Mouse (Mus musculus): ENCODE results near the gene Mpzl2. TPM values are rescaled to one million over a fixed set of nuclear protein-coding genes. Genes with fewer than 3 reads are reported as not detected.
"Not testable (repeated sequence)": the region's sequence is repeated elsewhere in the genome, so short reads cannot be mapped to it uniquely, and the experiment has no call there.

Mpzl2 gene
- polyA plus RNA-seq, 1 experiment from 2014 or later = 1.1 TPM

- H3K36me3 ChIP-seq = no peaks in the 10 kb centered on the region
- H3K4me2 ChIP-seq = no peak overlapping the region
- peaks cover 35% of the 10 kb centered on the region for H3K27me3 ChIP-seq
- no peaks in the 10 kb centered on the region for H3K9me3 ChIP-seq (replicated peaks)
- no peak for ATAC-seq (replicated peaks; ENCODE audit: insufficient number of reproducible peaks, insufficient read depth, low FRiP score, low read depth)
- H3K4me3 ChIP-seq = no peak overlapping the region
- no peak overlapping the region for H3K9ac ChIP-seq
- WGBS = 65% methylated on average over 3 of the region's 3 CpGs
- H3K4me1 ChIP-seq (replicated peaks) = no peaks in the 10 kb centered on the region
- no peak overlapping the region for H3K27ac ChIP-seq
These were observed 5.1 kb upstream of the Mpzl2 start for GRCm38 (mm10) chr9:45034526-45034925.

GRCm38 (mm10) chr9:45037803-45038202, 1.8 kb upstream of the Mpzl2 start:
- not testable (repeated sequence) for H3K4me2 ChIP-seq; H3K36me3 ChIP-seq; H3K27ac ChIP-seq; H3K9ac ChIP-seq; H3K4me3 ChIP-seq; H3K9me3 ChIP-seq (replicated peaks); ATAC-seq (replicated peaks; ENCODE audit: insufficient number of reproducible peaks, insufficient read depth, low FRiP score, low read depth)
- 69% methylated on average over 1 of the region's 1 CpGs for WGBS
- Histone ChIP-seq H3K27me3 (peaks cover 50% of the 10 kb centered on the region), H3K4me1 (replicated peaks) (peaks cover 17% of the 10 kb centered on the region)

GRCm38 (mm10) chr9:45040066-45040845, 657 bp downstream of the Mpzl2 start:
- no peak for ATAC-seq (replicated peaks; ENCODE audit: insufficient number of reproducible peaks, insufficient read depth, low FRiP score, low read depth)
- Histone ChIP-seq H3K4me3 (no peak overlapping the region; the same call in 1 of the 2 replicates), H3K4me1 (replicated peaks) (peaks cover 19% of the 10 kb centered on the region), H3K27ac (no peak overlapping the region), H3K27me3 (peaks cover 68% of the 10 kb centered on the region), H3K36me3 (no peaks in the 10 kb centered on the region), H3K4me2 (peak overlapping the region; percentile 30; the same call in 1 of the 2 replicates), H3K9ac (no peak overlapping the region), H3K9me3 (replicated peaks) (no peaks in the 10 kb centered on the region)
- WGBS = 12% methylated on average over 14 of the region's 14 CpGs

DNA sequence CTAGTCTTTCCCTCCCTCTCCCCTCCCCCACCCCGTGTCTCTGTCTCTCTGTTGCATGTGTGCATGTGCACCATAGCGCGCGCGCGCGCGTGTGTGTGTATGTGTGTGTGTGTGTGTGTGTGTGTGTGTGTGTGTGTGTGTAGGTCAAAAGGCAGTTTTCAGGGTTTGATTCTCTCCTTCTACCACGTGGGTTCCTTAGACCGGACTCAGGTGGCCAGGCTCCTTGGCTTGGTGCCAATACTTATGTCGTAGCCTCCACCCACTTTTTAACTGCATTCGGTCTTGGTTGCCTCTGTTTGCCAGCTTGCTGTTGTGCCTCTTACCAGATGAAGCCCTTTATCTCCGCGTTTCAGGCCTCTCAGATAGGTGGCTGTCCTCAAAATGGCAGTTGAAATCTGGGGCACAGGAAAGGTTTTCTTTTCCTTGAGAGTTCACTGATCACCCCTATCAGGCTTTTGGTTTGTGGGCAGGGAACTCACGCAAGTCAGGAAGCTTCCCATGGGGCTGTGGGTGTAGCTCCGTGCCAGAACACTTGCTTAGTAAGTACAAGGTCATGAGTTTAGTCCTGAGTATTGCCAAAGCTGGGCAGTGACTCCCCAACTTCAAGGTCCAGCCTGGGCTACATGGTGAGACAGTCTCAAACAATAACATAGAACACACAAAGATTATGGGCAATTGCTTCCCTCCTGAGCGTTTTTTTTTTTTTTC, 1.7 kb downstream of the Mpzl2 start:
- H3K9me3 ChIP-seq (replicated peaks) = no peaks in the 10 kb centered on the region
- H3K9ac ChIP-seq = no peak overlapping the region
- H3K36me3 ChIP-seq = no peaks in the 10 kb centered on the region
- 22% methylated on average over 17 of the region's 17 CpGs for whole genome bisulfite sequencing
- no peak overlapping the region for H3K4me3 ChIP-seq
- H3K27ac ChIP-seq = no peak overlapping the region
- peaks cover 19% of the 10 kb centered on the region for H3K4me1 ChIP-seq (replicated peaks)
- peaks cover 67% of the 10 kb centered on the region for H3K27me3 ChIP-seq
- no peak for ATAC-seq (replicated peaks; ENCODE audit: insufficient number of reproducible peaks, insufficient read depth, low FRiP score, low read depth)
- peak overlapping the region; percentile 30 for H3K4me2 ChIP-seq

GRCm38 (mm10) chr9:45042056-45042720, 2.6 kb downstream of the Mpzl2 start:
- H3K9ac ChIP-seq = peak overlapping the region; percentile 34; the same call in 1 of the 2 replicates
- H3K4me3 ChIP-seq = peak overlapping the region; percentile 39
- H3K27ac ChIP-seq = no peak overlapping the region
- H3K27me3 ChIP-seq = peaks cover 67% of the 10 kb centered on the region
- WGBS = 2% methylated on average over 20 of the region's 20 CpGs
- no peak for ATAC-seq (replicated peaks; ENCODE audit: insufficient number of reproducible peaks, insufficient read depth, low FRiP score, low read depth)
- peaks cover 19% of the 10 kb centered on the region for H3K4me1 ChIP-seq (replicated peaks)
- no peaks in the 10 kb centered on the region for H3K9me3 ChIP-seq (replicated peaks)
- H3K4me2 ChIP-seq = peak overlapping the region; percentile 57
- H3K36me3 ChIP-seq = no peaks in the 10 kb centered on the region

GRCm38 (mm10) chr9:45042947-45043346, 3.3 kb downstream of the Mpzl2 start:
- Histone ChIP-seq H3K4me2 (peak overlapping the region; percentile 57), H3K9me3 (replicated peaks) (no peaks in the 10 kb centered on the region), H3K4me1 (replicated peaks) (peaks cover 19% of the 10 kb centered on the region), H3K36me3 (no peaks in the 10 kb centered on the region), H3K27ac (no peak overlapping the region), H3K4me3 (peak overlapping the region; percentile 39), H3K27me3 (peaks cover 67% of the 10 kb centered on the region), H3K9ac (no peak overlapping the region)
- 1% methylated on average over 10 of the region's 10 CpGs for WGBS
- no peak for ATAC-seq (replicated peaks; ENCODE audit: insufficient number of reproducible peaks, insufficient read depth, low FRiP score, low read depth)

- no peak overlapping the region for H3K27ac ChIP-seq
- peaks cover 9% of the 10 kb centered on the region for H3K4me1 ChIP-seq (replicated peaks)
- ATAC-seq (replicated peaks; ENCODE audit: insufficient number of reproducible peaks, insufficient read depth, low FRiP score, low read depth) = no peak
- peaks cover 45% of the 10 kb centered on the region for H3K27me3 ChIP-seq
- WGBS = 81% methylated on average over 16 of the region's 16 CpGs
- no peak overlapping the region for H3K4me2 ChIP-seq
- no peaks in the 10 kb centered on the region for H3K9me3 ChIP-seq (replicated peaks)
- H3K9ac ChIP-seq = no peak overlapping the region
- no peak overlapping the region for H3K4me3 ChIP-seq
- H3K36me3 ChIP-seq = no peaks in the 10 kb centered on the region
These were observed 7.4 kb downstream of the Mpzl2 start for GRCm38 (mm10) chr9:45046973-45047372.

DNA sequence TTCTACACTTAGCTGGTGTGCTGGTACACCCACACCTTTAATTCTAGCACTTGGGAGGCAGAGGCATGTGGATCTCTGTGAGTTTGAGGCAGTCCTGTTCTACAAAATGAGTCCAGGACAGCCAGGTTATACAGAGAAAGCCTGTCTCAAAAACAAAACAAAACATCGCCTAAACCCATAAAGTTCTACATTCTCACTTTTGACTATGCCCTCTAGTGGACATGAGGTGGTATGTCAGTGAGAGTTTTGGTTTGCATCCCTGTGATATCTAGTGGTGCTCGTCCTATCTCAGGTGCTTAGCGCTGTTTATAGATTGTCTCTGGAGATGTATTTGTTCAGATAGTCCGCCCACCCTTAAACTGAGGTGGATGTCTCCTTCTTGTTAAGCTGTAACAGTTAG, 8.9 kb downstream of the Mpzl2 start:
- H3K27ac ChIP-seq = no peak overlapping the region
- H3K4me3 ChIP-seq = no peak overlapping the region
- no peak for ATAC-seq (replicated peaks; ENCODE audit: insufficient number of reproducible peaks, insufficient read depth, low FRiP score, low read depth)
- H3K4me1 ChIP-seq (replicated peaks) = no peaks in the 10 kb centered on the region
- H3K36me3 ChIP-seq = no peaks in the 10 kb centered on the region
- H3K9me3 ChIP-seq (replicated peaks) = no peaks in the 10 kb centered on the region
- WGBS = 14% methylated on average over 4 of the region's 4 CpGs
- no peak overlapping the region for H3K9ac ChIP-seq
- H3K27me3 ChIP-seq = peaks cover 43% of the 10 kb centered on the region
- no peak overlapping the region for H3K4me2 ChIP-seq

DNA sequence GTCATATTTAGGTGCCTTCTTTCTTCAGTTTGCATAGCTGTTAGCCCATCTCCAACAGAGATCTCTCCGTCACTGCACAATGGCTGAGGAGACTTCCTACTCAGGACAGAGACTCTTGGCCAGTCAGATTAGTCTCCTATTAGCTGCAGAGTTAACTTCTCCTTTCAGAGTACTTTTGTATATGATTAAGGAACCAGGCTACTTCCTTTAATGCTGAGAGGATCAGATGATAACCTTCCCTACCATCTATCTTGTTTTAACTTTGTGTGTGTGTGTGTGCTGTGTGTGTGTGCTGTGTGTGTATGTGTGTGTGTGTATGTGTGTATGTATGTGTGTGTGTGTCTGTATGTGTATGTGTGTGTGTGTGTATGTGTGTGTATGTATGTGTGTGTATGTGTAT, 10.1 kb downstream of the Mpzl2 start:
- ATAC-seq (replicated peaks; ENCODE audit: insufficient number of reproducible peaks, insufficient read depth, low FRiP score, low read depth) = no peak
- H3K27ac ChIP-seq = no peak overlapping the region
- H3K4me2 ChIP-seq = no peak overlapping the region
- H3K4me1 ChIP-seq (replicated peaks) = no peaks in the 10 kb centered on the region
- no peak overlapping the region for H3K4me3 ChIP-seq
- peaks cover 40% of the 10 kb centered on the region for H3K27me3 ChIP-seq
- H3K9ac ChIP-seq = no peak overlapping the region
- WGBS = 77% methylated on average over 1 of the region's 1 CpGs
- no peaks in the 10 kb centered on the region for H3K9me3 ChIP-seq (replicated peaks)
- H3K36me3 ChIP-seq = no peaks in the 10 kb centered on the region

- Histone ChIP-seq H3K4me3 (no peak overlapping the region), H3K27me3 (peaks cover 35% of the 10 kb centered on the region), H3K9me3 (replicated peaks) (no peaks in the 10 kb centered on the region), H3K9ac (no peak overlapping the region), H3K4me1 (replicated peaks) (no peaks in the 10 kb centered on the region), H3K36me3 (no peaks in the 10 kb centered on the region), H3K27ac (no peak overlapping the region), H3K4me2 (no peak overlapping the region)
- 77% methylated on average over 2 of the region's 2 CpGs for WGBS
- no peak for ATAC-seq (replicated peaks; ENCODE audit: insufficient number of reproducible peaks, insufficient read depth, low FRiP score, low read depth)
These were observed 10.7 kb downstream of the Mpzl2 start for GRCm38 (mm10) chr9:45050301-45050700.

DNA sequence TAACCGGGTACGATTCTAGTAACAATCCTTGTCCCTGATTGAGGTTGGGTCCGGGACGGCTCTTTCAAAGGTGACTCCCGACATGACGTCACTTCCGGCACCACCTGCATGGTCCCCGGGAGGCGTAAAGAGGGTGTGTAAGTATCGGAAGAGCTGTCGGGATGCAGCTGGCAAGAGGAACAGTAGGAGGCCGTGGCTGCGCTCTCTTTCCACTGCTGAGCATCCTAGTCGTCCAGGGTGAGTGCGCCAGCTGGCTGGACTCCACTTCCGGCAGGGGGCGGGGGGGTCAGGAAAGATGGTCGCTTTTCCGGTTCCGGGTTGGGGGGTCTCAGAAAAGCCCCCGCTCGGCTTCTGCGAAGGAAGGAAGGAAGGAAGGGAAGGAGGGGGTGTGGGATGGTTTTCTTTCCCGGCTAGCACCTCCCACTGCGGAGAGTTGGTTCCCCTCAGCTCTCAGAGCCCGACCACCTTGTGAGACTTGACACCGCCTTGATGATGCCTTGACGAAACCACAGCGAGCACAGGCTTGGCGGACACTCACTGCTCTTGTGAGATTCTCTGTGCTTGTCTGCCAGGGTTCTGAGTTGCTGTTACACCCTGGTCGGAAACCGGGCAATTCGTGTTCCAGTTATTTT, 15.6 kb downstream of the Mpzl2 start, which contains the start of gene Mpzl3:
Mpzl3 (plus strand) TSS at position 105 of the 632 bp plus-strand sequence.
- H3K9ac ChIP-seq = peak within 1 kb of the TSS; percentile 41; the same call in 1 of the 2 replicates
- H3K27ac ChIP-seq = peak within 1 kb of the TSS; percentile 90
- no peaks in the 10 kb centered on the region for H3K36me3 ChIP-seq
- peak; percentile 82 for ATAC-seq (replicated peaks; ENCODE audit: insufficient number of reproducible peaks, insufficient read depth, low FRiP score, low read depth)
- peaks cover 61% of the 10 kb centered on the region for H3K27me3 ChIP-seq
- H3K9me3 ChIP-seq (replicated peaks) = no peaks in the 10 kb centered on the region
- under 1% methylated on average over 33 of the region's 33 CpGs for WGBS
- H3K4me1 ChIP-seq (replicated peaks) = no peaks in the 10 kb centered on the region
- peak within 1 kb of the TSS; percentile 79 for H3K4me3 ChIP-seq
- H3K4me2 ChIP-seq = peak within 1 kb of the TSS; percentile 84
